Mouse (Mus musculus): ENCODE measurements around the gene Pcdh9. TPM values are rescaled to one million over a fixed set of nuclear protein-coding genes. Genes with fewer than 3 reads are reported as not detected.

Gene Pcdh9
- polyA plus RNA-seq, 1 experiment, result 1.1 TPM

DNA sequence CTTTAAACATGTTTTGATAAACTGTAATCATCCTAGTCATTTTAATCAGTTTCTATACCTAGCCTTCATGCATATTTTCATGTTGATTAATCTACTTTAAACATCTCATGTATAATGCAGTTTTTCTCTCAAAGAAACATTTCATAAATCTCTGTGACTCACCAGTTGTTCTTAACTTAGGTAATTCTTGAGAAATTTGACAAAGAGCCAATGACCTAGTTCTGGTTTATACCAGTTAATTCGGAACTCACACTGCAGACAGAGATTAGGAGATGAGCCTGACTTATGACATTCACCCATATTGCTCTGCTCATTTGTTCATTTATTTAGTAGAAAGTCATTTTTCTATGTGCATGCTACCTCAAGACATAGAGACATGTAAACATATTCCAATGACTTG is 328.9 kb downstream of the Pcdh9 start:
- DNase-seq (ENCODE audit: low spot score), result no peak

DNA sequence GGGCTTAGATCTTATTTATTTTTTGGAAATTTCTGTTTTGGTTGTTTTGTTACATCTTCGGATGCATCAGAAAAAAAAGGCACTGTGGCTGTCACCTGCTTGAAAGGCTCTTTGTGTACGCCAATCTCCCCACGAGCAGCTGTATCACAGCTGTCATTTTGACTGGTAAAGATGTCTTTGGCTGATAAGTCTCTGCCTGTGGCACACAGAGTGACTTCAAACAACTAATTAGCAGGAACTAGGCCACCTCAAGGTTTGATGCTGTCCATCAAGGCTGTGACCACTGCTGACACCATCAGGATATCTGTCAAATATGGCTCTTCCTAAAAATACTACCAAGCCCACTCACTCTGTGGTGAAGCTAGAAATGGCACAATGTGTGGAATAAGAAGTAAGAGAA is 336.7 kb downstream of the Pcdh9 start:
- no peak for DNase-seq (ENCODE audit: low spot score)

GRCm38 (mm10) chr14:93545575-93545974 is 344.9 kb downstream of the Pcdh9 start:
- no peak for DNase-seq (ENCODE audit: low spot score)

- DNase-seq (ENCODE audit: low spot score), result no peak
These were observed 346.4 kb downstream of the Pcdh9 start for GRCm38 (mm10) chr14:93543970-93544627.

GRCm38 (mm10) chr14:93543561-93543960 is 346.9 kb downstream of the Pcdh9 start:
- DNase-seq (ENCODE audit: low spot score), result no peak

- no peak for DNase-seq (ENCODE audit: low spot score)
These were observed 355.6 kb downstream of the Pcdh9 start for GRCm38 (mm10) chr14:93534928-93535327.

GRCm38 (mm10) chr14:93523430-93523829 is 367.0 kb downstream of the Pcdh9 start:
- no peak for DNase-seq (ENCODE audit: low spot score)

DNA sequence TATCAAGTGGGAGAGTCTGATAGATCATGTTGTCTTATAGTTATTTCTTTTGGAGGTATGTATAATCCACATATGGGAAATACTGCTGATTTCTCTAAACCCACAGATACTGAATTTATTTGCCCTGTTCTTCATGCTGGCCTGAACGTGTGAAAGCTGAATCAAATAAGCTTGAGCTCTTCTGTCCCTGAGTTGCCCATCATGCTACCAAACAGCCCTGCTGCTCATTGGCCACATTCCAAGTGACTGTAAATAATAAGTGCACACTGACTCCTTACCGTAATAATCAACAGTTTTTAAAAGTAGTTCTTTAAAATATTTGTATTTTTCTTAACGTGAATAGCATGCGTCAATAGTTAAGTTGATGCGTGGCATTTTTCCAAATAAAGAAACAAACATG is 370.3 kb downstream of the Pcdh9 start:
- no peak for DNase-seq (ENCODE audit: low spot score)

- no peak for DNase-seq (ENCODE audit: low spot score)
These were observed 373.8 kb downstream of the Pcdh9 start for GRCm38 (mm10) chr14:93516679-93517078.

DNA sequence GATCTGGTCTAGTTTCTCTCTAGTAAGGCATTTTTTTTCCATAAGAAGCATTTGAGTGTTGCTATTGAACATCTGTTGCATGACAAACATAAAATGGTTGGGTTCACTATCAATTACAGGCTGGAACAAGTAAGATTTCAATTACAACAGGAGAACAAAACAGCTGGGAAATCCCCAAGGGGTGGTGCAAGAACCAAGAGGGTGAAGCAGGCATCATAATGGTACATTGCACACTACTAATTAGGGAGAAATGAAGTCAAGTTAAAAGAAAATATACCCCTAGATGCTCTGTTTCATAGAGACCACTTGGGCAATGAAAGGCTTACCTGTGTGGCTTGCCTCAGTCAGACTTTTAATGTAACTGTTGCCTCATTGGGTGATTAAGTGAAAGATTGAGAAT is 384.4 kb downstream of the Pcdh9 start:
- DNase-seq (ENCODE audit: low spot score), result no peak

GRCm38 (mm10) chr14:93498813-93499690 is 391.4 kb downstream of the Pcdh9 start:
- no peak for DNase-seq (ENCODE audit: low spot score)

DNA sequence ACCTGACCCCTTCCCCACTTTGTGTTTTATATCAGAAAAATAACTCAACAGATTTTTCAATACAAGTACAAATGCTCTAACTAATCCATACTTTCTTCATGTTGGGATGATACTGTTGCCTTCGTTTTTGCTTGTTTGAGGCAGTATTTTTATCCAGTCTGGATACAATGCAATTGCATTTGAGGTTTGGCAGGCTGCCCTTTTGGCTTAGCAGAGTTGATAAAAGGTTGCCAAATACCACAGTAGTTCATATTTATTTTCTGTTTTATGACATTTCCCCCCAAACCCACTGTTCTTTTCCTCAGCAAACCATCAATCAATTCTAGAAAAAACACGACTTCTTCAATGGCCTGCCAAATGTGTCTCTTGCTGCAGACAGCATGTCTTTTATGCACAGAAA is 415.5 kb downstream of the Pcdh9 start:
- DNase-seq (ENCODE audit: low spot score), result no peak

DNA sequence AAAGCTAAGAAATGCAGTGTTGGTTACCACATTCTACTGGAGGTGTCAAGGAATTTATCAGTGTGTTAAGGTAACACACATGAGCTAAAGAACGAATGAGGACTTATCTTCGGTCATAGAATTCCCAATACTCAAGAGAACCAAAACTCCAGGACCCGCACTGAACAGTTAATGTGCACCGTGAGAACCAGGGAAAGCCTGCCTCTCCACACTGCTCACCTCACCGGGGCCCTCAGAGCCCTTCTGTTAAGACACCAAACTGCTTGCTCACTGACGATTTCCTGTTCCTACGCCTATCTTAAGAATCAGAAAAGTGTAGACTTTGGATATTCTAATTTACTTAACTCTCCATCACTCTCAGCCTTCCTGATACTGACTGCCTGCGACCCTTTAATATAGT is 418.0 kb downstream of the Pcdh9 start:
- no peak for DNase-seq (ENCODE audit: low spot score)

DNA sequence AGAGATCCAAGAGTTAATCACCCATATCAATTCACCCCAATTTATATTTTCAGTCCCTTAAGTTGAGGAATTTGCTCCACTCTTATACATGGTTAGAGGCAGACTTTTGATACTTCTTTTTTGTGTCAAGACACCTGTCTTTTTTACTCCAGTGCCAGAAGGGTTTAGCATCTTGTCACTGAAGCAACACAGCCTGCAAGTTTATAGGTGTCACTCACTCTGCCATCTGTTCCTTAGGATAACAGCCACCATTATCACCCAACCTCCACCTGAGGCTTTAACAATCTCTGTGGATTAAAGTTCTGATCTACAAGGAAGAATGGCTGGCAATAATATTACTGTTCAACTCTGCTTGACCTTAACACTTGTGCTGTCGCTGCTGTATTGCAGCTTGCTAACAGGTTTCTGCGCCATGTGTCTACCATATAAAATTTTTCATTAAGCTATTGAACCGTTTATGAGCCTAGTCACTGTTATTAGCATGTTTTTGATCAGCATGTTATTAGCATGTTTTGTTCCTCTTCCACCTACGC is 427.1 kb downstream of the Pcdh9 start:
- DNase-seq (ENCODE audit: low spot score), result no peak

DNA sequence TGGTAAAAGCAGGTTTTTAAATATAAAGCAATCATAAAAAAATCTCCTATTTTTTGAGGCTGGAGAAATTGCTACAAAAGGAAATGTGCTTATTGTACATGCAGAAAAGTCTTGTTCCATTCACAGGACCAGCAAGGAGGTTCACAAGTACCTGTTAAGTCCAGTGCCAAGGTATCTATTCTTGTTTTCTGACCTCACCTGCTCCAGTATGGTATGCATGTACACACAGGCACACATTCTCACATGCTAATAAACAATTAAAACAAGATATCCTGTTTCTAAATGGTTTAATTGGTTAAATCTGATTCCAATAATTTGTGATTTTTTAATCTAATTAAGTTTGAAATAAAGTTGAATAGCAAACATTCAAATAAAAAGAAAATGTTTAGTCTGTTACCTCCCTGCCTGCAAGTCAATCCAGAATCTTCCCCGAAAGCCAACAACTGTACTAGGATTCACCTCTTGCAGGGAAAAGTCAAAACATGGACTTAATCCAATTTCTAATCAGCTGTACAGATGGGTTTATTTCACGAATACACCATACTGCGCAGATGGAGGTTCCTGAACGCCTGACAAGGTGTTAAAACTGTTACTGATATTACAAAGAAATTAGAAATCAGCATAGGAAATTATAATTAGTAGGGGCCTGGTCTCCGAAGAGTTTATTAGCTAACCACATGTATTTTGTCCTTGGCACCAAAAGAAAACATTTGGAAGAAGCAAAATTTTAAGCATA is 439.4 kb downstream of the Pcdh9 start:
- DNase-seq (ENCODE audit: low spot score), result no peak

DNA sequence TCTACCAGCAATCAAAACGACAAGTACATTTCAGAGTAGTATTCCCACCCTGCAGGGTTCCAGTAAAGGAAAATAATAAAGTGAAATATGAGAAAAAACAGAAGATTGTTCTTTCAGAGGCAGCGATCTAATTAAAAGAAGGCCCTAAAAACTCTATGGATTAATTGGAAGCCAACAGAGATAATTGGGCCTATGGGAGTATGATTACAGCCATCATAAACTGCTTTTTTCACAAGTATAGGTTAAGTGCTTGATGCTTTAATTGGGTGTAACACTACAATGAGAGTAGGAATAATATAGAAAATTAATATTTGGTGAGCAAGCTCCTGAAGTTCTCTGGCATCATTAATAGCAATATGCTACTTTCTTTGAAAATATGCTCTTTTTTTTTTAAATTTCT is 448.6 kb downstream of the Pcdh9 start:
- no peak for DNase-seq (ENCODE audit: low spot score)

GRCm38 (mm10) chr14:93437226-93437625 is 453.3 kb downstream of the Pcdh9 start:
- DNase-seq (ENCODE audit: low spot score), result no peak

GRCm38 (mm10) chr14:93416752-93417151 is 473.7 kb downstream of the Pcdh9 start:
- DNase-seq (ENCODE audit: low spot score), result no peak

DNA sequence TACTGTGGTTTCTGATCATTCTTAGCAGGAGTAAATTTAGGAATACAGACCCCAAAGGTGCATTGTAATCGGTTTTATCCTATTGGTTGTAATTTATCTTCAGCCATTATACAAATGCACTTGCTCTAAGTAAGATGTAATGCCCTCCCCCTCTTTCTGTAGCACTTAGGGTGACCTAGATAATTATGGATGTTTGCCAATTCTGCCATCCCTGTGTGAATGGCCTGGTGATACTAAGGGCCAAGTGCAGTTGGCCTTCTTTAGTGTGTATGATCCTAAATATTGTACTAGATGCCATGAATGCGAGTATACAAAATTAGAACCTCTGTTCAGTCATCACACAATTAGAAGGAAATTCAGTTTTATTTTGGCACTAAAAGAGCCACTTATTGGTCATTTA is 475.0 kb downstream of the Pcdh9 start:
- no peak for DNase-seq (ENCODE audit: low spot score)

- no peak for DNase-seq (ENCODE audit: low spot score)
These were observed 481.2 kb downstream of the Pcdh9 start for GRCm38 (mm10) chr14:93409314-93409713.

DNA sequence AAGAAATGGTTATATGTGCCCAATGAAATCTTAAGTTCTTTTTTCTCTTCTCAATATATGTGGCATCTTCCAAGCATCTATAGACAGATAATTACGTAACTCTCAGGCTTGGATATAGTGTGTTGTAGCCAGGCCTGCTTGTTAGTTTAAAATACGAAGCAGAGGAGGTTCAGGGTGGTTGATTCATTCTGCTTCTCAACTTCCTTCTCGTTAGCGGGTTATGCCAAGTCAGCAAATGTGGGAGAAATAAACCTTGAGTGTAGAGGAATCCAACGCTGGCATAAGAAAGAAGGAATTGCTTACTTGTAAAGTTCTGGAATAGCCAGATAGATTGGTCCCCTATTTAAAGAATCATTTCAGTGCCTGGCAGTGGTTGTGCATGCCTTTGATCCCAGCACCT is 482.7 kb downstream of the Pcdh9 start:
- DNase-seq (ENCODE audit: low spot score), result no peak

- no peak for DNase-seq (ENCODE audit: low spot score)
These were observed 505.4 kb downstream of the Pcdh9 start for GRCm38 (mm10) chr14:93385090-93385489.
